Mouse (Mus musculus) kidney, adult 2 months (tissue): Measurements from ENCODE around the gene Dpp6. TPM values are rescaled to one million over a fixed set of nuclear protein-coding genes. Genes with fewer than 3 reads are reported as not detected.

Experiments used
- DNase-seq: peaks from one replicate; pipeline ENCODE4 v3.0.0; 2021
- H3K27ac ChIP-seq: fragments of 200-500 bp; 2 replicates; pipeline ENCODE4 v1.5.1; 2012; ENCODE audit warnings: low read depth, low read length, control low read depth, inconsistent platforms; ENCODE audit not compliant: insufficient read depth
- H3K27me3 ChIP-seq: fragments of 200-500 bp; replicated peaks from 2 replicates; pipeline ENCODE4 v1.6.1; 2012; ENCODE audit warnings: mild to moderate bottlenecking, moderate library complexity, low read length, inconsistent platforms; ENCODE audit not compliant: control insufficient read depth, insufficient read depth
- H3K36me3 ChIP-seq: fragments of 200-500 bp; 2 replicates; pipeline ENCODE4 v1.6.1; 2012; ENCODE audit warnings: mild to moderate bottlenecking, moderate library complexity, low read length, inconsistent platforms; ENCODE audit not compliant: control insufficient read depth, insufficient read depth
- H3K4me1 ChIP-seq: fragments of 200-500 bp; 2 replicates; pipeline ENCODE4 v1.6.1; 2011; ENCODE audit warnings: low read length; ENCODE audit not compliant: control insufficient read depth, insufficient read depth
- H3K4me3 ChIP-seq: fragments of 200-500 bp; 2 replicates; pipeline ENCODE4 v1.5.1; 2011; ENCODE audit warnings: mild to moderate bottlenecking, low read depth, low read length, control low read depth; ENCODE audit not compliant: insufficient read depth
- CTCF ChIP-seq: fragments of 200-500 bp; conservative IDR thresholded peaks from 2 replicates; pipeline ENCODE4 v1.5.1; 2011; ENCODE audit warnings: low read depth, mild to moderate bottlenecking, control low read depth, low read length, moderate library complexity, mixed read lengths; ENCODE audit not compliant: insufficient read depth, insufficient read length
- POLR2A ChIP-seq: fragments of 200-500 bp; IDR thresholded peaks from one replicate; pipeline ENCODE4 v1.6.1; 2011; ENCODE audit warnings: low read depth, low read length, control low read depth
- WGBS: fragments of 180-500 bp; shearing (Covaris S2); methylation state at CpG from one replicate; pipeline ENCODE4 v1.1.7; 2018; 5-methylcytosine and 5-hydroxymethylcytosine counted together
- polyA plus RNA-seq: library from polyadenylated mRNA; depleted of rRNA; stranded (reverse); fragments of >200 nt; gene quantifications from 2 replicates; pipeline ENCODE4 v1.2.3, GENCODE M21; 2012

Dpp6 gene
- polyA plus RNA-seq, 1 experiment: 0.61 TPM

GRCm38 (mm10) chr5:27565700-27566099 is 748.7 kb downstream of the Dpp6 start:
- no peak for TF ChIP-seq CTCF
- no peak overlapping the region for H3K27ac ChIP-seq
- no peak for DNase-seq
- H3K36me3 ChIP-seq: no peaks in the 10 kb centered on the region
- no peak overlapping the region for H3K4me3 ChIP-seq
- H3K27me3 ChIP-seq: no peaks in the 10 kb centered on the region
- 35% methylated on average over 7 of the region's 7 CpGs for WGBS
- H3K4me1 ChIP-seq: no peaks in the 10 kb centered on the region

- no peak for DNase-seq
- Histone ChIP-seq H3K4me1 (no peaks in the 10 kb centered on the region), H3K4me3 (no peak overlapping the region), H3K36me3 (no peaks in the 10 kb centered on the region), H3K27ac (no peak overlapping the region), H3K27me3 (no peaks in the 10 kb centered on the region)
- TF ChIP-seq CTCF: no peak
- no peak for TF ChIP-seq POLR2A
- WGBS: 45% methylated on average over 8 of the region's 8 CpGs
Observed at GRCm38 (mm10) chr5:27587970-27588758, 771.2 kb downstream of the Dpp6 start.

GRCm38 (mm10) chr5:27604132-27604531 is 787.1 kb downstream of the Dpp6 start:
- Histone ChIP-seq H3K4me3 (no peak overlapping the region), H3K27ac (no peak overlapping the region), H3K4me1 (no peaks in the 10 kb centered on the region), H3K27me3 (no peaks in the 10 kb centered on the region), H3K36me3 (no peaks in the 10 kb centered on the region)
- 76% methylated on average over 1 of the region's 1 CpGs for WGBS
- DNase-seq: no peak
- TF ChIP-seq POLR2A (no peak), CTCF (no peak)

- WGBS: 26% methylated on average over 7 of the region's 7 CpGs
- Histone ChIP-seq H3K27me3 (no peaks in the 10 kb centered on the region), H3K4me3 (no peak overlapping the region), H3K36me3 (no peaks in the 10 kb centered on the region), H3K4me1 (no peaks in the 10 kb centered on the region), H3K27ac (no peak overlapping the region)
- DNase-seq: peak; percentile 27
- TF ChIP-seq POLR2A (no peak), CTCF (peak; percentile 47)
Observed at GRCm38 (mm10) chr5:27615769-27616168, 798.8 kb downstream of the Dpp6 start.

GRCm38 (mm10) chr5:27621811-27622210 is 804.8 kb downstream of the Dpp6 start:
- TF ChIP-seq POLR2A (no peak), CTCF (no peak)

GRCm38 (mm10) chr5:27623876-27624275 is 806.9 kb downstream of the Dpp6 start:
- Histone ChIP-seq H3K27ac (no peak overlapping the region), H3K27me3 (no peaks in the 10 kb centered on the region), H3K4me1 (no peaks in the 10 kb centered on the region), H3K4me3 (no peak overlapping the region), H3K36me3 (no peaks in the 10 kb centered on the region)
- TF ChIP-seq POLR2A (no peak), CTCF (no peak)
- DNase-seq: no peak
- 84% methylated on average over 1 of the region's 1 CpGs for WGBS

More at GRCm38 (mm10) chr5:27621811-27622210, 804.8 kb downstream of the Dpp6 start:
- Histone ChIP-seq H3K4me3 (no peak overlapping the region), H3K27me3 (no peaks in the 10 kb centered on the region), H3K4me1 (no peaks in the 10 kb centered on the region), H3K36me3 (no peaks in the 10 kb centered on the region), H3K27ac (no peak overlapping the region)
- DNase-seq: no peak

GRCm38 (mm10) chr5:27632151-27632550 is 815.1 kb downstream of the Dpp6 start:
- Histone ChIP-seq H3K4me3 (no peak overlapping the region), H3K27ac (no peak overlapping the region), H3K4me1 (no peaks in the 10 kb centered on the region), H3K27me3 (no peaks in the 10 kb centered on the region), H3K36me3 (no peaks in the 10 kb centered on the region)
- 76% methylated on average over 2 of the region's 2 CpGs for whole genome bisulfite sequencing
- DNase-seq: no peak
- TF ChIP-seq CTCF (no peak), POLR2A (no peak)
